Mouse (Mus musculus): ENCODE measurements around the gene Pitpnc1. TPM values are rescaled to one million over a fixed set of nuclear protein-coding genes. Genes with fewer than 3 reads are reported as not detected.

Gene Pitpnc1
- total RNA-seq, 2 experiments from 2014 or later: 54.3 to 60.0 TPM

GRCm38 (mm10) chr11:107464141-107464540 lies 6.4 kb downstream of the Pitpnc1 start:
- Histone ChIP-seq H3K4me3 (no peak overlapping the region), H3K27ac (peak overlapping the region; percentile 14; the same call in 1 of the 2 replicates)
- no peak for DNase-seq (ENCODE audit: low spot score in 2 of 2)
- no peak for TF ChIP-seq CTCF (conservative IDR thresholded peaks at IDR 0.05)

- TF ChIP-seq CTCF (conservative IDR thresholded peaks at IDR 0.05): no peak
- no peak overlapping the region for H3K4me3 ChIP-seq
- no peak for DNase-seq (ENCODE audit: low spot score in 2 of 2)
- no peak overlapping the region; the same call in 1 of the 2 replicates for H3K27ac ChIP-seq
Observed at GRCm38 (mm10) chr11:107463251-107463681, 7.2 kb downstream of the Pitpnc1 start.

DNA sequence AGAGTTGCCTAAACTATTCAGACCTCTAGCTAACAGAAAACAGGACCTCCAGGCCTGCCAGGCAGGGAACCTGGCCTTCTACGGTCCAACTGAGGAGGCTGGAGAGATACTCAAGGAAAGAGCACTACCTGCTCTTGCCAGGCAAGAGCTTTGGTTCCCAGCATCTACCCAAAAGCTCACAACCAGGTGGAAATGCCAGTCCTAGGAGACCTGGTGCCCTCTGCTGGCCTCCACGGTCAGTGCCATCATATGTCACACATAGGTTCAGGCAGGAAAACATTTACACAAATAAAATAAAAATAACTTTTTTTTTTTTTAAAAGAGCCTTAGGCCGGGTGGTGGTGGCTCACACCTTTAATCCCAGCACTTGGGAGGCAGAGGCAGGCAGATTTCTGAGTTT lies 8.0 kb downstream of the Pitpnc1 start:
- H3K27ac ChIP-seq: no peak overlapping the region
- no peak for DNase-seq (ENCODE audit: low spot score in 2 of 2)
- H3K4me3 ChIP-seq: no peak overlapping the region
- TF ChIP-seq CTCF (conservative IDR thresholded peaks at IDR 0.05): peak; percentile 57

DNA sequence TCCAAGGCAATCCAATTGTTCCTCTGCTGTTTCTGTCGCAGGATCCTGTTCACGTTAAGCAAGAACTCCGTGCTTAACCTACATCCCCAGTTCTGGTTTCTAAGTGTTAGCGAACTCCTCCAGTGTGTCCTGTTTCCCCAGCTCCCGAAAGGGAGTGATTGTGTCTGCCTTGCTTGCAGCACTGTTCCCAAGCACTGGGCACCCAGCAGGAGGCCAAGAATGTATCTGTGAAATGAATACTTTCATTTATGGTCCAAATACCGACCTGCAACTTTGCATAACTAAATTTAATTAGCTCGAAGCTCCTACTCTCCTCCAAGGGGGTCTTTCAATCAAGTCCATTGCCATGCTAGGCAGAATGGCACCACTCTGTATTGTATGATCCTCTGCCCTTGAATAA lies 10.7 kb downstream of the Pitpnc1 start:
- DNase-seq (ENCODE audit: low spot score in 2 of 2): no peak
- Histone ChIP-seq H3K27ac (no peak overlapping the region), H3K4me3 (no peak overlapping the region)
- TF ChIP-seq CTCF (conservative IDR thresholded peaks at IDR 0.05): no peak

GRCm38 (mm10) chr11:107458986-107459385 lies 11.5 kb downstream of the Pitpnc1 start:
- no peak for DNase-seq (ENCODE audit: low spot score in 2 of 2)
- no peak for TF ChIP-seq CTCF (conservative IDR thresholded peaks at IDR 0.05)
- Histone ChIP-seq H3K27ac (no peak overlapping the region), H3K4me3 (no peak overlapping the region)

GRCm38 (mm10) chr11:107458286-107458685 lies 12.2 kb downstream of the Pitpnc1 start:
- DNase-seq (ENCODE audit: low spot score in 2 of 2): no peak
- Histone ChIP-seq H3K4me3 (no peak overlapping the region), H3K27ac (no peak overlapping the region)
- TF ChIP-seq CTCF (conservative IDR thresholded peaks at IDR 0.05): no peak

DNA sequence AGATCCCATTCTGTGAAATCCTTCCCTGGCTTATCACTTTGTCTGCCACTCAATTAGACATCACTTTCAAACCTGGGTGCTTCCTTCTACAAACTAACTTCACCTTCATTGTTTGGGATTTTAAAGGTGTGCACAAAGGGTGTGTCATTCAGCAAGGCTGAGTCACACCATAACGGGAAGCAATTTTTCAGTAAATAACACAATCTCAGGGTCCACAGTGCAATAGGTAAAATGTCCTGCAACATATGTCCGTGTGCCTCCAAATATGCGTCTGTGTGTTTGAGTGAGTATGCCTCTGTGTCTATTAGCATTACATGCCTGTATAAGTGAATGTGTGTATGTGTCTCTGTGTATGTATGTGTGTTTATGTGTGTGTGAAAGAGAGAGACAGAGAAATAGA lies 13.2 kb downstream of the Pitpnc1 start:
- no peak overlapping the region for H3K4me3 ChIP-seq
- no peak overlapping the region for H3K27ac ChIP-seq
- no peak for TF ChIP-seq CTCF (conservative IDR thresholded peaks at IDR 0.05)
- DNase-seq (ENCODE audit: low spot score in 2 of 2): no peak

DNA sequence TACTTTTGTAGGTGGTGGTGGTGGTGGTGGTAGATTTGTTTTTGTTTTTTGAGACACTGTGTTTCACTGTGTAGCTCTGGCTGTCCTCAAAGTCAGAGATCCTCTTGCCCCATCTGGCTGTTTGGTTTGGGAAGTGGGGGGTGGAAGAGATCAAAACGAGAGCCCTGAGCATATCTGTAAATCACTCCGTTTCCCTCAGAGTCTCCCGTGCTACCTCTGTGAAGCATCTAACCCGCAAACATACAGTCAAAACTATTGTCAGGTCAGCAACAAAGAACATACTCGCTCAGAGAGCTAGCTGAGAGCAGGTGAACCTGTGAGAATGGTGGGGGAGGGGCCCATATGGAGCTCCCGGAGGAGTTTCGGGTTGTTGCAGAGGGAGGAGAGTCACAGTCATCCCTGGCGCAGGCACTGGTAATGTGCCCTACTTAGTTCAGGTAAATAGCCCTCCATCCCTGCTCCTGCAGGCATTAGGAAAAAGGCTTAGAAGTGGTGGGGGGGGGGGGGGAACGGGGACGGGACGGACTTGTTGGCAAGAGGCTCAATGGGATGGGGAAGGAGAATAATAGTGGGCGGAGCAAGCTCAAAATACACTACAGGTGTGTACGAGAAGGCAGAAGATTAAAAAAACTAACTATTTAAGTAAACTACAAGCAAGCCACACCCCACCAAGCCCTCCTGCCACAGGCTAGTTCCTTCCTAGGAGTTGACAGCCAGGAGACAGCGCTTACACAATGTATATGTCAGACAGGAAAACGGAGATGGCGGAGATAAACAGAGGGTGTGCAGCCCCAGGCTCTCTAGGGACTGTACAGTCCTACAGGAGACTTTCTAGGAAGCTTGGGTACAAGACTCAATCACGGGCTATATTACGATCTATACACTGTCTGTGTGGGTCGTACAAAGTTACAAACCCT lies 15.7 kb downstream of the Pitpnc1 start:
- no peak for DNase-seq (ENCODE audit: low spot score in 2 of 2)
- TF ChIP-seq CTCF (conservative IDR thresholded peaks at IDR 0.05): no peak
- no peak overlapping the region for H3K4me3 ChIP-seq
- no peak overlapping the region for H3K27ac ChIP-seq

DNA sequence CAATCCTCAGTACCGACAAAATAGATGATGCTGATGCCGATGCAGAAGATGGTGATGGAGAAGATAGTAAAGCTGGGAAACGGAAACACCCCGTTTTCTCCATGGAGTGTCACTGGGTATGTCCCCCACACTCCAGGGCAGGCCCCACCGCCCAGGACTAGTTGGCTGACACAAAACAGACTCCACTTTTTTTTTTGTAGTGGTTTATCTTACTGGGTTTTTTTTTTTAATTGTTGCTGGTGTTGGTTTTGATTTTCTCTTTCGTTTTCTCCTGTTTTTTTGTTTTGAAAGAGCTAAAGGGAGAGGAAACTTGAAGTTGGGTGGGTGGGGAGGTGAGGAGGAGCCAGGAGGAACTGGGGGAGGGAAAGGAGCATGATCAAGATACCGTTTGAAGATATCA lies 18.4 kb downstream of the Pitpnc1 start:
- H3K4me3 ChIP-seq: no peak overlapping the region
- no peak overlapping the region for H3K27ac ChIP-seq
- DNase-seq (ENCODE audit: low spot score in 2 of 2): no peak
- TF ChIP-seq CTCF (conservative IDR thresholded peaks at IDR 0.05): no peak

DNA sequence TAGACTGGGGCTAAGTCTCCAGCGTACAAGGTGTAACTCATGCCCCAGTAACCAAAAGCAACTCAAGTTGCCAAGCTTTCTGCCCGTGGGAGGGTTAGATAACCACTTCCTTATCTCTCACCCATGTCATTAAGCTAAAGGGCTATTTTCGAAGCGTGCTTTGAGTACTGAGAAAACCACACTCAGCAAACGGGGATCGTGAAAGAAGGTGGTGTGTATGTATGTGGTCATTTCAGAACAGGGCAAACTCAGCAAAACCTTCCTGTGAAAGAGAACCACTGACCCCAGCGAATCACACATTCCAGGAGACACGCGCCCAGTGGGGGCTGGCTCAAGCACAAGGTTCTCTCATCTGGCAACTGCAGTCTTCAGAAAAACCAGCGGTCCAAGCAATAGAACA lies 19.4 kb downstream of the Pitpnc1 start:
- H3K27ac ChIP-seq: no peak overlapping the region
- H3K4me3 ChIP-seq: no peak overlapping the region
- DNase-seq (ENCODE audit: low spot score in 2 of 2): no peak
- no peak for TF ChIP-seq CTCF (conservative IDR thresholded peaks at IDR 0.05)

DNA sequence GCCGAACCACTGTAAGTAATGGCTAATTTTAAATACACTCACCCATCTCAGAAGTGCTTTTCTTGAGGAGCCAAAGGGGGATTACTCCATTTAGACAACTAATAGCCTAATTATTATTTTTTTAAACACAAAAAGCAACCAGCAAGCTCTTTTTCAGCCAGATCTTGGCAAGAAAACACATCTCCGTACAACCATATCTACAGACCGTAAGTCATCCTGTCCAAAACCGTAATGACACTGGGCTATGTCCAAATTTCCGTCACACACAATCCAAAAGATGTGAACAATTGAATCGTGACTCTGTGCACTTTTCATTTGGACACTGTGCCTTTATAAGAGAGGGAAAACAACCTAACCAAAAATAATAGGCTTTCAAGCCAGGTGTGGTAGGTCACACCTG lies 20.4 kb downstream of the Pitpnc1 start:
- no peak for TF ChIP-seq CTCF (conservative IDR thresholded peaks at IDR 0.05)
- no peak overlapping the region for H3K4me3 ChIP-seq
- DNase-seq (ENCODE audit: low spot score in 2 of 2): no peak
- no peak overlapping the region for H3K27ac ChIP-seq

DNA sequence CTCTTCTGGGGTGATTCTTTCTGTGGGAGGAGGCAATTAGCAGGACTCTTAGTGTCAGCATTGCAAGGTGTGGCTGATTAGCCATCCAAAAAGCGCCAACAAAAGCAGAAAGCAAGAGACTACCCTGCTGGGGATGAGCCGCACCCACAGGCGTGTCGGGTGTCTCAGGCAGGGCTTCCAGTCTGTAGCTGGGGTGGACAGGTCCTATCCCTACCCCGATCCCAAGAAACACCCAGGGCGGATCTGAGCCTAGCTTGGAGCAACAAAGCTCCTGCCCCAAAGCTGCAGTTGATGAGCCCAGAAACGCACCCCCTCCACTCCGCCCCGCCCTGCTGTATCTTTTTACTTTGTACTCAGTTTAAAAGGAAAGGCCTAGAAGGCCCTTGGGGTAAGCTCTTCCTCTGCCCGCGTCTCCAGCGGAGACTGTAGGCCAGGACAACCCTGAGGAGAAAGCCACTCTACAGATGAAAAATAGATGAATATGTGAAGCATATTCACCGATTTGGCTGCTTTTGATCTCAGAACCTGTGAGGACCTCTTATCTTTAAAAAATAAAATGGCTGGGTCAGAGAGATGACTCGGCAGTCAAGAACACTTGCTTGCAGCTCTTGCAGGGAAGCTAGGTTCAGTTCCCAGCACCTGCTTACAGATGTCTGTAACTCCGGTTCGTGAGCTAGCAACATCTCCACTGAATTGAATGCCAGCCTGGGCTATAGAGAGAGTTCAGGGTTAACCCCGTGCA lies 21.2 kb downstream of the Pitpnc1 start:
- no peak for DNase-seq (ENCODE audit: low spot score in 2 of 2)
- H3K4me3 ChIP-seq: no peak overlapping the region
- no peak for TF ChIP-seq CTCF (conservative IDR thresholded peaks at IDR 0.05)
- peak overlapping the region; percentile 23; the same call in 1 of the 2 replicates for H3K27ac ChIP-seq

DNA sequence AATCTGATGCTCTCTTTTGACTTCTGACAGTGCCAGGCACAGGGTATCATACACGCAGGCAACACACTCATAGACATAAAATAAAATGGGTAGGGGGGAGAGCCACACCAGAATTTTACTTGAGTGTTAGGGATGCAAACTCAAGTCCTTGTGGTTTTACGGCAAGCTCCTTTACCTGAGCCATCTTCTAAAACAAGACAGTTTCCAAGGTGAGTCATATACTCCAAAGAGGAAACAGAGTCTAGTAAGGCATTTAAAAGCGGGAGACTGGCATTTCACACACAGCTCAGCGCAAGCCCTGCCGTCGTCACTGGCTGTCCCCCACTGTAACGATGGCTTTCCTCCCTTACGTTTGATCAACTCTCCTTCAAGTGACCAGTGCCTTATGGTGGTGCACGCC lies 22.6 kb downstream of the Pitpnc1 start:
- no peak overlapping the region for H3K27ac ChIP-seq
- no peak overlapping the region for H3K4me3 ChIP-seq
- no peak for TF ChIP-seq CTCF (conservative IDR thresholded peaks at IDR 0.05)
- DNase-seq (ENCODE audit: low spot score in 2 of 2): no peak

Measured in layer of hippocampus, adult 2 months (tissue).